Mouse (Mus musculus): ENCODE results near the gene Gart.

Gart gene

GRCm38 (mm10) chr16:91646681-91647419 is at the start of gene Gart:
Gene Gart, minus strand, starts transcription at chr16:91646952.
- in situ Hi-C loops (cut with MseI, MboI) = no loop called here

GRCm38 (mm10) chr16:91695108-91695755 is 48.5 kb upstream of the Gart start:
- in situ Hi-C loops (cut with MseI, MboI) = no loop called here

DNA sequence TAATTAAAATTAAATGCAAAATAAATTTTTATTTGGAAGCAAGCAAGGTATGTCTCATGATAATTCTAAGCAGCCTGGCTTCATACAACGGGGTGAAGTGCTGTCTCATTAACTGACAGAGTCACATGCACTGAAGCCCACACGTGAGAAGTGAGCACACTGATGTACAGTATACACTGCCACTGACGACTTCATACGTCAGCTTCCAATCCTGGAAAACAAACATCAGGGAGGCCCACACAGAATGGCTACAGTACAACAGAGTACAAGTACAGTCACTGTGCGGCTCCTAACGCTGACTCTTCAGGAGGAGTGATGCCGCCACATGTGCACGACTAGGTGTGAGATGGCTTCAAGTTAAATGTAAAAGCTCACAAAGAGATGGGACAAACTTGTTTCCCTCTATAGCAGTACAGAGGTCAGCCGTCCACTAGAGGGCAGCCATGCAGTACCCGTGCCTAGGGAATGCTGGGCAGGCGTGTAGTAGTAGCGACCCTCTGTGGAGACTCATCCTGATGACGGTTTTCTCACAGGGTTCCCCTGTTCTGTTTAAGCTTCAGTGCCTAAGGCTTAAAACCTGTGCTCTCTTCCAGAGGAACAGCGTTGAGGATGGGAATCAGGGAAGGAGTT is 47.8 kb upstream of the Gart start:
- in situ Hi-C loops (cut with MseI, MboI) = no loop called here

- in situ Hi-C loops (cut with MseI, MboI) = no loop called here
These were observed 43.0 kb upstream of the Gart start for GRCm38 (mm10) chr16:91689791-91690190.

DNA sequence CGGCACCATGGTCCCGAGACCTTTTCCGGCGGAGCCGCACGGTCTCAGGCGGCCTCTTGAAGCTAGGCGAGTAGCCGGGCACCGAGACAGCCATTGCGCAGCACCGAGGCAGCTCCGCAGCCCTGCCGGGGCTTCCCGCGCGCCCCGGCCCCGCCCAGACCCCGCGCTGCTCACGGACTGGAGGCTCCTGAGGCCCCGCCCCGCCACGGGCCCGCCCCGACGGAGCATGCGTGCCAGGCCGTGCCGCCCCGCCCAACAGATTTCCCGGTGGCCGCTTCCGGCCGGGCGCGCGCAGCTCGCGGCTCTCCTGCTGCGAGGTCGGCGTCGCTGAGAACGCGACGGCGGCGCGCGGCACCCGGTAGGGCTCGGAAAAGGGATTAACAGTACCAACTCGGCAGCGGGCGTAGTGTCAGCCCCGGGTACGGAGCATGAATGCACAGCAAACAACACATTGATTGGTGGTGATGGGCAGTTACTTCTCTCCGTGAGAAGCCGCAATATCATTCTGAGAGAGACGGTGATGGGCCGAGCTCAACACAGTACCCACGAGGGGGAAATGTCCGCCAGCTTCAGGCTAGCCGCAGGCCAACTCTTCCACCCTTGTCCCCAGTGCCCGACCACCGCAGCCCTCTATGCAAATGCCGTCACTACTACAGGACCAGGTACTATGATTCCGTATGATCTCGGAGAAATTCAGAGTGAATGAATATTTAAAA is 42.0 kb upstream of the Gart start, which contains the start of gene Donson:
Gene Donson (minus strand): TSS at position 152 of the 716 bp plus-strand sequence.
- in situ Hi-C loops (cut with MseI, MboI) = no loop called here

- in situ Hi-C loops (cut with MseI, MboI) = no loop called here
These were observed 41.4 kb upstream of the Gart start for GRCm38 (mm10) chr16:91688023-91688618.

DNA sequence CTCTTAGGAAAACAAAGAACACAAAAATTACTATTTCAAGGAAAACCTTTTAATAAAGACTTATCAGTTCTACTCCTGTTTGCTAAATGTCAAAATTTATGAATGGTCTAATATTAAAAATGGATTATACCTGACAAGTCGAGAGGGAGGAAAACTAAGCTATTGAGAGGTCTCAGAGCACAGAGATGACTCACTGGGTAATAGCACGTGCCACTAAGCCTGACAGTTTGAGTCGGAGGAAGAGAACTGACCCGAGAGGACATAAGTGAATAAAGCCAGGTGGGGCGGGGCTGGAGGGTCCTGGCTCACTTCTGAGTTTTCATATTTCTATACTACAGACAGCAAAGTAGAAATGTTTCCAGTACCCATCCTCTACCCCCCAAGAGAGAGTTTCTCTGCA is 39.6 kb upstream of the Gart start:
- in situ Hi-C loops (cut with MseI, MboI) = no loop called here

DNA sequence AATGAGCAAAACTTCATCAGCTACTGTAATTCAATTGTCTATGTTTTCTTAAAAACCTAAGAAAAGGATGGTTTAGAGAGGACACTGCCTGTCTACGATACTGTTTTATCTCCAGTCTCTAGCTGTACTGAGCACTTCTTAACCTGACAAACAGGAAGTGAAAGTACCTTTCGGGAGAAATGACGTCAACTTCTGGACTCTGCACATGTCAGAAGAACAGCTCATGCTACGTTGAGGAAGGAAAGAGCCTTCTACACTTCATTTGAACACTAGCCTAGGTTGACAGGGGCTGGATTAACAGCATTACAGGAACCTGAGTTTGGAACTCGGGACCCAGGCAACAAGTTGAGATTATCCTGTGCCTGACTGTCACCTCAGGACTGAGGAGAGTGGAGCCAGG is 38.8 kb upstream of the Gart start:
- in situ Hi-C loops (cut with MseI, MboI) = no loop called here

DNA sequence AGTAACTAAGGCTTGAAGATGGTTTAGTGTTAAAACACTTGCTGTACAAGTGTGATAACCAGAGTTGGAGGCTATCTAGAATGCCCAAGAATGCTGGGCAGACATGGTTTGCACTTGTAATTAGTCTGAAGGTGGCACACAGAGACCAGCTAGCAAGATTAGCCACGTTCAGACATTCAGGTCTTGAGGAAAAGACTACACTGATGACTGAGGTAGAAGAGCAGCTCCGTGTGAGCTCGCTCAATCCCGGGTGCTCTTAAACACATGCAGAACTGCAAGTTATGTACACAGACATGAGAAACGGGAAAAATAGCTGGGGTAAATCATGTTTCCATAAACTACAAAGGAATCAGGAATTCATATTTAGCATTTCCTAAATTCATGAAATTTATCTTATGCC is 33.9 kb upstream of the Gart start:
- in situ Hi-C loops (cut with MseI, MboI) = no loop called here

- in situ Hi-C loops (cut with MseI, MboI) = no loop called here
These were observed 31.6 kb upstream of the Gart start for GRCm38 (mm10) chr16:91678147-91678911.

- in situ Hi-C loops (cut with MseI, MboI) = no loop called here
These were observed 27.7 kb upstream of the Gart start for GRCm38 (mm10) chr16:91674500-91674899.

DNA sequence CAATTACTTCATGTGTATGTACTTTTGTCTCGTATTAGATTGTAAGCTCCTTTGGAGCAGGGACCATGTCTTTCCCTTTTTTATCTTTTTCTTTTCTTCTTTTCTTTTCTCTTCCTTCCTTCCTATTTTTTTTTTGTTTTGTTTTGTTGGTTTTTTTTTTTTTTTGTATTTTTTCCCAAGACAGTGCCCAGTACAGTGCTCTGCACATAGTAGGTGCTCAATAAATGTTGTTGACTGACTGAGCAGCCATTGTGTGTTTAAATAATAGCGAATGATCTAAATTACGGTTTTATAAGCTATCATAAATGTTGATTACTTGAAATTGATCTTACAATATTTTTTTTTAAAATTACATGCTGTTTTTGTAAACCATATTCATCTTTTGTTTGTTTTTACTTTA is 17.0 kb upstream of the Gart start:
- in situ Hi-C loops (cut with MseI, MboI) = no loop called here

DNA sequence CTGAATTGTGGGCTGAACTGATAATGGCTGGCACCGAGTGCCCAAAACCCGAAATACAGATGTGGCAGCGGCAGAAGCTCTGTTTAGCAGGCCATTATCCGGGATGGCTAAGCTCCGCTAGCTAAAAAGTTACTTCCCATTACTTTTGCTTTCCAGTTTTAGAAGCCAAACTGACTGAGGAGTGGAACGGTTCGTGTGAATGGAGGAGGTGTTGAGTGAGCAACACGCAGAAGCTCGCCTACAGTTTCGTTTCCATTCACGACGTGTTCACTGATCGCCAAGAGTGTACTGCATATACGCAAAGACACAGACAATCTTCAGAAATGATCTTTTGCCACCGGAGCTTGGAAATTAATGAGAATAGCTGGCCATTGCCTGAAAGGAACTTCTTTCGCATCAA is 15.6 kb upstream of the Gart start:
- in situ Hi-C loops (cut with MseI, MboI) = no loop called here

DNA sequence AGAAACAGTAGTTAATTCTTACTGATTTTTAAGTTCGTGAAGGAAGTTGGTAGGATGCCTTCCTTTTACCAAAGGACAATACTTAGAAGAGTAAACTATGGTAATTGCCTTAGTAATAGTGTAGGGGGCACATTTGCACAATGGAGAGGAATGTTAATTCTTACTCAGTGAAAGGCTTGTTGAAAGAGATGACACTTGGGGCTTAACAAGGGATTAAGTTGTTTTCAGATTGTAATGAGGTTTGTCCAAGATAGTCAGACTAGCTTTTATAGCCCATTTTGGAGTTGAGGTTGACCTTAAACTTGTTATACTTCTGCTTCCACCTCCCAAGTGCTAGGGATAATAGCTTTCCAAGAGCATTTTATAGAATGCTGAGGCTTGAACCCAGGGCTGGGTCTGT is 14.6 kb upstream of the Gart start:
- in situ Hi-C loops (cut with MseI, MboI) = no loop called here

DNA sequence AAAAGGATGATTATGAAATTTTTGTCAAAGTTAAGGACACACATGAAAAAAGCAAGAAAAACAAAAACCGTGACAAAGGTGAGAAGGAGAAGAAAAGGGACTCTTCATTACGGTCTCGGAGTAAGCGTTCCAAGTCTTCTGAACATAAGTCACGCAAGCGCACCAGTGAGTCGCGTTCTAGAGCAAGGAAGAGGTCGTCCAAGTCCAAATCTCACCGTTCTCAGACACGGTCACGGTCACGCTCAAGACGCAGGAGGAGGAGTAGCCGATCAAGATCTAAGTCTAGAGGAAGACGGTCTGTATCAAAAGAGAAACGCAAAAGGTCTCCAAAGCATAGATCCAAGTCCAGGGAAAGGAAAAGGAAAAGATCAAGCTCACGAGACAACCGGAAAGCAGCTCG is 13.0 kb upstream of the Gart start:
- in situ Hi-C loops (cut with MseI, MboI) = no loop called here

GRCm38 (mm10) chr16:91658471-91658870 is 11.7 kb upstream of the Gart start:
- in situ Hi-C loops (cut with MseI, MboI) = no loop called here

DNA sequence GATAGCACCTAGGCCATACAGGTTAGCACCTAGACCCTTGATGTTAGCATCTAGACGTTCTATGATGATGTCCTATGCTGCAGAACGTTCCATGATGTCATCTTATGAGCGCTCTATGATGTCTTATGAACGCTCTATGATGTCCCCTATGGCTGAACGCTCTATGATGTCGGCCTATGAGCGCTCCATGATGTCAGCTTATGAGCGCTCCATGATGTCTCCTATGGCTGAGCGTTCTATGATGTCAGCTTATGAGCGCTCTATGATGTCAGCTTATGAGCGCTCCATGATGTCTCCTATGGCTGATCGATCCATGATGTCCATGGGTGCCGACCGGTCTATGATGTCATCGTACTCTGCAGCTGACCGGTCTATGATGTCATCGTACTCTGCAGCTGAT is 10.5 kb upstream of the Gart start:
- in situ Hi-C loops (cut with MseI, MboI) = no loop called here

DNA sequence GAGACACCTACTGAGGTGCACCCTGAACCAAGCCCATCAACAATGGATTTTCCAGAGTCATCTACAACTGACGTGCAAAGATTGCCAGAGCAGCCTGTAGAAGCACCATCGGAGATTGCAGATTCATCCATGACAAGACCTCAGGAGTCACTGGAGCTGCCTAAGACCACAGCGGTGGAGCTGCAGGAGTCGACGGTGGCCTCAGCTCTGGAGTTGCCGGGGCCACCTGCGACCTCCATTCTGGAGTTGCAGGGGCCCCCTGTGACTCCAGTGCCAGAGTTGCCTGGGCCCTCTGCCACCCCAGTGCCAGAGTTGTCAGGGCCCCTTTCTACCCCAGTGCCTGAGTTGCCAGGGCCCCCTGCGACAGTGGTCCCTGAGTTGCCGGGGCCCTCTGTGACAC is 8.5 kb upstream of the Gart start:
- in situ Hi-C loops (cut with MseI, MboI) = no loop called here

- in situ Hi-C loops (cut with MseI, MboI) = no loop called here
These were observed 5.4 kb upstream of the Gart start for GRCm38 (mm10) chr16:91652191-91652590.

- in situ Hi-C loops (cut with MseI, MboI) = no loop called here
These were observed 3.0 kb upstream of the Gart start for GRCm38 (mm10) chr16:91649781-91650180.

- in situ Hi-C loops (cut with MseI, MboI) = no loop called here
These were observed 2.5 kb upstream of the Gart start for GRCm38 (mm10) chr16:91649246-91649645.
